Mouse (Mus musculus): Measurements from ENCODE around the gene Apol9b. TPM values are rescaled to one million over a fixed set of nuclear protein-coding genes. Genes with fewer than 3 reads are reported as not detected.

The Apol9b gene
- polyA plus RNA-seq, 1 experiment from 2014 or later, result not detected

DNA sequence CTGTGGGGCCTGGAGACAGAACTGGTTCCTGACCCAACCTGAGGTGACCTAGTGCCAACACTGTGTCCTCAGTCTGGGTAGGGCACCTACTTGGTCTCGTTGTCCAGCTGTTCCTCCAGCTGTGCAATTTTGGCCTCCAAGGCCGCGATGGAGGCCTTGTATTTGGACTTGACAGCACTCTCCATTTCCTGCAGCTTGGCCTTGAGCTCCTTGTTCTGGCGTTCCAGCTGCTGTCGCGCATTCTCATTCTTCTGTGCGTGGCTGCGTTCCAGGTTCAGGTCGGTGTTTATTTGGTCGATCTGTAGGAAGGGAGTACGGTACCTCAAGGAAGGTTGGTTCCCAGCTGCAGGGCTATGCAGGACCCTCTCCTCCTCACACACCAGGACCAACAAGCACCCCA lies 34.9 kb downstream of the Apol9b start:
- ATAC-seq (ENCODE audit: low read depth), result no peak
- H3K27ac ChIP-seq (replicated peaks; ENCODE audit: low read depth, low read length), result no peak overlapping the region
- no peak for DNase-seq (ENCODE audit: low spot score)
- 86% methylated on average over 11 of the region's 11 CpGs for WGBS
- H3K9ac ChIP-seq (ENCODE audit: low read depth, low read length), result no peak overlapping the region
- H3K4me2 ChIP-seq (ENCODE audit: low read depth, low read length), result no peak overlapping the region
- no peaks in the 10 kb centered on the region for H3K9me3 ChIP-seq (ENCODE audit: control insufficient read depth, low read length)
- peaks cover 88% of the 10 kb centered on the region for H3K36me3 ChIP-seq (ENCODE audit: control insufficient read depth, insufficient read depth, low read length)
- H3K4me3 ChIP-seq (ENCODE audit: low read depth, low read length), result no peak overlapping the region
- no peaks in the 10 kb centered on the region for H3K4me1 ChIP-seq (ENCODE audit: control insufficient read depth, insufficient read depth, low read length)
- no peaks in the 10 kb centered on the region for H3K27me3 ChIP-seq (replicated peaks; ENCODE audit: control insufficient read depth, insufficient read depth, low read length)

DNA sequence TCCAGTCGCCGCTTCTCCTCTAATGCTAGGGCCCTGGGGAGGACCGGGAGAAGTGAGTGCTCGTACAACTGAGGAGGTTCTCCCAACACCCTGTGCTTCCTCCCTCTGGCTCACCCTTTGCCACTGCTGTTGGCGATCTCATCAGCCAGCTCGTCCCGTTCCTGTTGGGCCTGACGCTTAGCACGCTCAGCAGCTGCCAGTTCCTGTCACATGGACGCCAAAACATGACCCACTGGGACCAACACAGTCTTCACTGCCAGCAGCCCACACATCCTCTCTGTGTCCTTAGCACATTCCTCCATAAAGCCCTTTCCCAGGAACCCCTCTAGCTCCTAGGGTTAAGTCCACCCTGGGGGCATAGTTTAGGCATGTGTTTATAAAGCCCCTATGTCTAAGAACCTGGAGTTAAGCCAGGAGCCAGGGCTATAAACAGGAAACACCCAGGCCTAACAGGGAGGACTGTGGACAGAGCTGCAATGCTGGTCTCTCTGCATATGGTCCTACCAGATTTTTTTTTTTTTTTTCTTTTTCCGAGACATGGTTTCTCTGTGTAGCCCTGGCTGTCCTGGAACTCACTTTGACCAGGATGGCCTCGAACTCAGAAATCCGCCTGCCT lies 35.7 kb downstream of the Apol9b start:
- H3K36me3 ChIP-seq (ENCODE audit: control insufficient read depth, insufficient read depth, low read length), result peaks cover 96% of the 10 kb centered on the region
- H3K9me3 ChIP-seq (ENCODE audit: control insufficient read depth, low read length), result no peaks in the 10 kb centered on the region
- ATAC-seq (ENCODE audit: low read depth), result peak; percentile 62; the same call in 1 of the 2 replicates

GRCm38 (mm10) chr15:77765484-77766093 lies 36.8 kb downstream of the Apol9b start:
- Histone ChIP-seq H3K4me3 (ENCODE audit: low read depth, low read length) (no peak overlapping the region), H3K27me3 (replicated peaks; ENCODE audit: control insufficient read depth, insufficient read depth, low read length) (no peaks in the 10 kb centered on the region), H3K27ac (replicated peaks; ENCODE audit: low read depth, low read length) (no peak overlapping the region), H3K4me1 (ENCODE audit: control insufficient read depth, insufficient read depth, low read length) (no peaks in the 10 kb centered on the region), H3K36me3 (ENCODE audit: control insufficient read depth, insufficient read depth, low read length) (peaks cover 99% of the 10 kb centered on the region), H3K4me2 (ENCODE audit: low read depth, low read length) (no peak overlapping the region), H3K9me3 (ENCODE audit: control insufficient read depth, low read length) (no peaks in the 10 kb centered on the region), H3K9ac (ENCODE audit: low read depth, low read length) (no peak overlapping the region)
- 92% methylated on average over 16 of the region's 16 CpGs for WGBS
- no peak for ATAC-seq (ENCODE audit: low read depth)
- no peak for DNase-seq (ENCODE audit: low spot score)

More for the DNA sequence above, 35.7 kb downstream of the Apol9b start:
- no peaks in the 10 kb centered on the region for H3K27me3 ChIP-seq (replicated peaks; ENCODE audit: control insufficient read depth, insufficient read depth, low read length)
- peak; percentile 82 for DNase-seq (ENCODE audit: low spot score)
- H3K9ac ChIP-seq (ENCODE audit: low read depth, low read length), result no peak overlapping the region
- 67% methylated on average over 13 of the region's 13 CpGs for WGBS
- 0 out of 2 replicates have a peak overlapping the region, but pooled peaks have one; percentile 36 for H3K27ac ChIP-seq (replicated peaks; ENCODE audit: low read depth, low read length)
- H3K4me2 ChIP-seq (ENCODE audit: low read depth, low read length), result no peak overlapping the region
- no peak overlapping the region for H3K4me3 ChIP-seq (ENCODE audit: low read depth, low read length)
- no peaks in the 10 kb centered on the region for H3K4me1 ChIP-seq (ENCODE audit: control insufficient read depth, insufficient read depth, low read length)

DNA sequence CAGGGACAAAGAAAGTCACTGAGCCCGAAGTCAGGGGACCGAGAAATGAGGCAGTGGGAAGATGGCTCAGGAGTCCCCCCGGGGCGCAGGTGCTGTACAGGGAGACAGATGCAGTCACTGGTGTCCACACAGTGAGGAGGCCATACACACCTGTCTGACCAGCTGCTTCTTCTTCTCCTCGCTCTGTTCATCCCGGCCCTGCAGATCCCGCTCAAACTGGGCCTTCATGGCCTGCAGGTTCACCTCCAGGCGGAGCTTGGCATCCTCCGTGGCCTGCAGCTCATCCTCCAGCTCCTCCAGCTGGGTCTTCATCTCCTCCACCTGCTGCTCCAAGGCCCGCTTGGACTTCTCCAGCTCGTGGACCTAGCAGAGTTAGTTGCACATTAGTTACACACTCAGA lies 38.1 kb downstream of the Apol9b start:
- Histone ChIP-seq H3K4me3 (ENCODE audit: low read depth, low read length) (no peak overlapping the region), H3K9ac (ENCODE audit: low read depth, low read length) (no peak overlapping the region), H3K4me2 (ENCODE audit: low read depth, low read length) (no peak overlapping the region), H3K27me3 (replicated peaks; ENCODE audit: control insufficient read depth, insufficient read depth, low read length) (no peaks in the 10 kb centered on the region), H3K36me3 (ENCODE audit: control insufficient read depth, insufficient read depth, low read length) (peaks cover 99% of the 10 kb centered on the region), H3K4me1 (ENCODE audit: control insufficient read depth, insufficient read depth, low read length) (no peaks in the 10 kb centered on the region), H3K27ac (replicated peaks; ENCODE audit: low read depth, low read length) (no peak overlapping the region), H3K9me3 (ENCODE audit: control insufficient read depth, low read length) (no peaks in the 10 kb centered on the region)
- no peak for ATAC-seq (ENCODE audit: low read depth)
- WGBS, result 98% methylated on average over 11 of the region's 11 CpGs
- no peak for DNase-seq (ENCODE audit: low spot score)

DNA sequence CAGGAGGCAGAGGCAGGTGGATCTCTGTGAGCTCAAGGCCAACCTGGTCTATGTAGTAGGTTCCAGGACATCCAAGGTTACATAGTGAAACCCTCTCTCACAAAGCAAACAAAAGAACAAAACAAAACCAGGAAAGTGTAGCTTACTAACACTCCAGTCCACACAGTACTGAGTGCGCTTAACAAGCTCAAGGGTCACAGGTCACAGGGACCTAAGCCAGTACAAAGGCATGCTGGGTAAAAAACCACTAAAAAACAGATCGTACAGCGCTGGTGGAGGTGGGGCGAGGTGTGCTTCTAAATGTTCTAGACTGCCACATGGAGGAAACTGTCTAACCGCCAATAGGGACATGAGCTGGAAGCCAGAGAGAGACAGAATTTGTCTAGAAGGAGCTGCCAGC lies 41.5 kb downstream of the Apol9b start:
- ATAC-seq (ENCODE audit: low read depth), result no peak
- 97% methylated on average over 5 of the region's 5 CpGs for WGBS
- H3K9me3 ChIP-seq (ENCODE audit: control insufficient read depth, low read length), result no peaks in the 10 kb centered on the region

GRCm38 (mm10) chr15:77770942-77771341 lies 42.1 kb downstream of the Apol9b start:
- Histone ChIP-seq H3K4me2 (ENCODE audit: low read depth, low read length) (no peak overlapping the region), H3K27ac (replicated peaks; ENCODE audit: low read depth, low read length) (no peak overlapping the region), H3K4me1 (ENCODE audit: control insufficient read depth, insufficient read depth, low read length) (no peaks in the 10 kb centered on the region), H3K9me3 (ENCODE audit: control insufficient read depth, low read length) (no peaks in the 10 kb centered on the region), H3K9ac (ENCODE audit: low read depth, low read length) (no peak overlapping the region), H3K27me3 (replicated peaks; ENCODE audit: control insufficient read depth, insufficient read depth, low read length) (no peaks in the 10 kb centered on the region), H3K4me3 (ENCODE audit: low read depth, low read length) (no peak overlapping the region), H3K36me3 (ENCODE audit: control insufficient read depth, insufficient read depth, low read length) (peaks cover 96% of the 10 kb centered on the region)
- DNase-seq (ENCODE audit: low spot score) (no peak), ATAC-seq (ENCODE audit: low read depth) (no peak)
- 92% methylated on average over 9 of the region's 9 CpGs for WGBS

More for the DNA sequence above, 41.5 kb downstream of the Apol9b start:
- Histone ChIP-seq H3K36me3 (ENCODE audit: control insufficient read depth, insufficient read depth, low read length) (peaks cover 97% of the 10 kb centered on the region), H3K4me2 (ENCODE audit: low read depth, low read length) (no peak overlapping the region), H3K4me3 (ENCODE audit: low read depth, low read length) (no peak overlapping the region), H3K9ac (ENCODE audit: low read depth, low read length) (no peak overlapping the region), H3K27ac (replicated peaks; ENCODE audit: low read depth, low read length) (no peak overlapping the region), H3K4me1 (ENCODE audit: control insufficient read depth, insufficient read depth, low read length) (no peaks in the 10 kb centered on the region), H3K27me3 (replicated peaks; ENCODE audit: control insufficient read depth, insufficient read depth, low read length) (no peaks in the 10 kb centered on the region)
- no peak for DNase-seq (ENCODE audit: low spot score)

- ATAC-seq (ENCODE audit: low read depth), result no peak
- 82% methylated on average over 19 of the region's 19 CpGs for WGBS
These were observed 44.5 kb downstream of the Apol9b start for GRCm38 (mm10) chr15:77773099-77773915.

GRCm38 (mm10) chr15:77774303-77774702 lies 45.5 kb downstream of the Apol9b start:
- no peak for DNase-seq (ENCODE audit: low spot score)
- H3K36me3 ChIP-seq (ENCODE audit: control insufficient read depth, insufficient read depth, low read length), result peaks cover 91% of the 10 kb centered on the region

More at GRCm38 (mm10) chr15:77773099-77773915, 44.5 kb downstream of the Apol9b start:
- H3K27me3 ChIP-seq (replicated peaks; ENCODE audit: control insufficient read depth, insufficient read depth, low read length), result no peaks in the 10 kb centered on the region
- no peak overlapping the region for H3K4me2 ChIP-seq (ENCODE audit: low read depth, low read length)
- H3K4me1 ChIP-seq (ENCODE audit: control insufficient read depth, insufficient read depth, low read length), result no peaks in the 10 kb centered on the region
- DNase-seq (ENCODE audit: low spot score), result no peak
- no peak overlapping the region for H3K9ac ChIP-seq (ENCODE audit: low read depth, low read length)
- no peaks in the 10 kb centered on the region for H3K9me3 ChIP-seq (ENCODE audit: control insufficient read depth, low read length)
- no peak overlapping the region for H3K4me3 ChIP-seq (ENCODE audit: low read depth, low read length)
- no peak overlapping the region for H3K27ac ChIP-seq (replicated peaks; ENCODE audit: low read depth, low read length)
- peaks cover 96% of the 10 kb centered on the region for H3K36me3 ChIP-seq (ENCODE audit: control insufficient read depth, insufficient read depth, low read length)

More at GRCm38 (mm10) chr15:77774303-77774702, 45.5 kb downstream of the Apol9b start:
- ATAC-seq (ENCODE audit: low read depth), result no peak
- Histone ChIP-seq H3K4me3 (ENCODE audit: low read depth, low read length) (no peak overlapping the region), H3K4me1 (ENCODE audit: control insufficient read depth, insufficient read depth, low read length) (no peaks in the 10 kb centered on the region), H3K27ac (replicated peaks; ENCODE audit: low read depth, low read length) (no peak overlapping the region), H3K9ac (ENCODE audit: low read depth, low read length) (no peak overlapping the region), H3K4me2 (ENCODE audit: low read depth, low read length) (no peak overlapping the region), H3K27me3 (replicated peaks; ENCODE audit: control insufficient read depth, insufficient read depth, low read length) (no peaks in the 10 kb centered on the region), H3K9me3 (ENCODE audit: control insufficient read depth, low read length) (no peaks in the 10 kb centered on the region)
- WGBS, result 98% methylated on average over 9 of the region's 10 CpGs
